Mouse (Mus musculus) lung, adult 2 months (tissue): ENCODE data around the gene 9430015G10Rik. TPM values are rescaled to one million over a fixed set of nuclear protein-coding genes. Genes with fewer than 3 reads are reported as not detected.

Experiments used
- DNase-seq: peaks from one replicate; pipeline ENCODE4 v3.0.0; 2022
- H3K4me1 ChIP-seq: fragments of 200-500 bp; 2 replicates; pipeline ENCODE4 v1.6.1; 2011; ENCODE audit warnings: low read length; ENCODE audit not compliant: control insufficient read depth, insufficient read depth
- H3K4me3 ChIP-seq: fragments of 200-500 bp; replicated peaks from 2 replicates; pipeline ENCODE3; 2011; ENCODE audit warnings: low read depth, mild to moderate bottlenecking, control low read depth, low read length; ENCODE audit errors: extremely low read depth
- CTCF ChIP-seq: fragments of 200-500 bp; IDR thresholded peaks from 2 replicates; pipeline ENCODE4 v1.5.1; 2011; ENCODE audit warnings: mild to moderate bottlenecking, low read length, control low read depth; ENCODE audit not compliant: insufficient read depth
- POLR2A ChIP-seq: fragments of 200-500 bp; IDR thresholded peaks from 2 replicates; pipeline ENCODE4 v1.6.1; 2011; ENCODE audit warnings: low read depth, mild to moderate bottlenecking, control low read depth, low read length, borderline replicate concordance; ENCODE audit errors: extremely low read depth
- WGBS: fragments of 180-500 bp; shearing (Covaris S2); methylation state at CpG from one replicate; pipeline ENCODE4 v1.1.7; 2018; 5-methylcytosine and 5-hydroxymethylcytosine counted together
- polyA plus RNA-seq: library from polyadenylated mRNA; depleted of rRNA; stranded (reverse); fragments of >200 nt; gene quantifications from 2 replicates; pipeline ENCODE4 v1.2.3, GENCODE M21; 2012; rRNA removed

Gene 9430015G10Rik
- polyA plus RNA-seq, 1 experiment, result 13.8 TPM

DNA sequence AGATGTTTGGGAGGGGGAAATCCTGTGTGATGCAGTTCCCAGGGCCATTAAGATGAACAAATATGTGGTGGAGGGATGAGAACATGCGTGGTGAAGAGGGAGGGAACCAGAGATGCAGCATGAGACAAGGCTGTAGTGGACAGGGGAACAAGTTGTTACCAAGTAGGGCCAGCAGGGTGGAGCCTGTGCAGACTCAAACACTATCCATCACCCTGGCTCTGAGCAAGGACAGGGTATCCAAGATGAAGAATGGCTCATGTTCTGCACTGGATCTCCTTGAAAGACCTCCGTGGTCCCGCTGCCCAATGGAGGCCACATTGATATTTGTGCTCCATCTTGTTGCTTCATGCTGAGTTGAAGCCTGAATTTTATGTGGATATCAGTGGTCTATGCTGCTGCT, 45.0 kb downstream of the 9430015G10Rik start:
- Histone ChIP-seq H3K4me1 (no peaks in the 10 kb centered on the region), H3K4me3 (no peak overlapping the region)
- DNase-seq, result no peak
- TF ChIP-seq CTCF (no peak), POLR2A (no peak)
- 92% methylated on average over 3 of the region's 3 CpGs for WGBS

DNA sequence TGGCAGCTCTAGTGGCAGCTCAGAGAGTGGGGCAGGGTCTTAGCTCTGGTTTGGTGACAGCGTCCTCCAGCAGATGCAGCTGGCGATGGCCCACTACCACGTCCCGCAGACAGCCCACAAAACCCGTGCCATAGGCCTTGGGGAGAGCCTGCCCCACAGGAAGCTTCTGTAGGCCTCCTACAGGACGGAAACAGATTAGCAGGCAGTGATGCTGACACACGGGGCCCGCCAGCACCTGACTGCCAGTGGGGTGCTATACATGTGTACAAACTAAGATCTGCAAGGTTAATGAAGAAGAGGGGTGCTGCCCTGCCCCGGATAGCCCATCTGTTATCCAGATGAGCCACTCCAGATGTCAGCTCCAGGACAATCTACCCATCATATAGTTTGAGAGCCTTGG, 56.7 kb downstream of the 9430015G10Rik start:
- Histone ChIP-seq H3K4me3 (no peak overlapping the region), H3K4me1 (no peaks in the 10 kb centered on the region)
- no peak for TF ChIP-seq POLR2A
- no peak for TF ChIP-seq CTCF
- 86% methylated on average over 9 of the region's 9 CpGs for WGBS
- DNase-seq, result no peak

DNA sequence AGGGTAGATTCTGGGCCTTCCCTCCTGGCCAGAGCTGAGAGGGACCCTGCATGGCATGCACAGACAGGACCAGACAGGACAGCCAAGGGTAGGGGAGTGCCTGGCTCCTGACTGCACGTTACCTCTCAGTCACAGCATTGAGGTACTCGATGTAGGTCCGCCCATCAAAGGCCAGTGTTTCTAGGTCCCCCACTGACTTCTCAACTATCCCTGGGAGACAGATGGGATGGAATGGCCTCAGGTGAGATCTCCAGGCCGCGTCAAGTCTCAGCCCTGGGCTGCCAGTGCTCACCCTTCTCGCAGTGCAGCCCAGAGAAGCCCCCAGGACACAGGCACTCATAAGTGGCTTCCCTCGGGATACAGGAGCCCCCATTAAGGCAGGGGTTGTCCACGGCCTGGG, 58.8 kb downstream of the 9430015G10Rik start:
- WGBS, result 89% methylated on average over 8 of the region's 8 CpGs
- no peak overlapping the region for H3K4me3 ChIP-seq

DNA sequence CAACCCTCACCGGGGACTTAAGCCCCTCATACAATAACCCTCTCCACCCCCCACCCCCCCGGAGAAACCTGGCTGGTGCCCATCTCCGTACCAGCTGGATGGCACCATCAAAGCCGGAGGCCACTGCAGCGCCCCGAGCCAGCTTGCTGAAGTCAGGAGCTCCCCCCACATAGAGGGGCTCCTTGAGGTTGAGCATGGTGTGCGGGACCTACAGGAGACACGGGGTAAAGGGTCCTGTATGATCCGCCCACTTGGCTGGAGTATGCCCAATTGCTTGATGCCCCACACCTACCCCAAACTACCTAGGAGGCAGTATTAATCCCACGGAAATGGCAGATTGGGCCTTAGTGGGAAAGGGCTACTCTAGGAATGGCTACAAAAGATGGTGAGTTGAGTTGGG, 59.3 kb downstream of the 9430015G10Rik start:
- Histone ChIP-seq H3K4me3 (no peak overlapping the region), H3K4me1 (no peaks in the 10 kb centered on the region)
- TF ChIP-seq POLR2A (no peak), CTCF (no peak)
- 94% methylated on average over 10 of the region's 10 CpGs for WGBS
- DNase-seq, result no peak

More for the DNA sequence above, 58.8 kb downstream of the 9430015G10Rik start:
- no peak for TF ChIP-seq POLR2A
- no peak for TF ChIP-seq CTCF
- DNase-seq, result no peak
- H3K4me1 ChIP-seq, result no peaks in the 10 kb centered on the region

DNA sequence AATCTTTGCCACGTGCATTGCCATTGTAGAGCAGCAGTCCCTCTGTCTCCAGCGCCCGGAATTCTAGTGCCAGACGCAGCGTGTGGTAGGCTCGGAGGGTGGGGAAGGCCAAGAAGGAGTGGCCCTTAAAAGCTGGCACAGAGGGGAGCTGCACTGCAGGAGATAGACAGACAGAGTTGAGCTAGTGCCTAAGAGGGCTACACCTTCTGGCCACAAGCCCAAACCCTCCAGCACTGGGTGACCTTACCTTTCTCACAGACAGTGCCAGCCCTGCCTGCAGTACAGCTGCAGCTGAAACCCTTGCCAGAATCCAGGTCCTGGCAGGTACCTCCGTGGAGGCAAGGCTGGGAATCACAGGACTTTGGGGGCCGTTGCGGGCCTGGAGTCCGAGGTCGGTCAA, 62.0 kb downstream of the 9430015G10Rik start:
- H3K4me1 ChIP-seq, result no peaks in the 10 kb centered on the region
- H3K4me3 ChIP-seq, result no peak overlapping the region
- 94% methylated on average over 11 of the region's 11 CpGs for WGBS
- TF ChIP-seq POLR2A, result no peak
- no peak for DNase-seq

Other genes starting within 250 kb of the 9430015G10Rik start
- 1.6 TPM in 2 replicates for gene Tas1r3, start 246.6 kb upstream of the 9430015G10Rik start, polyA plus RNA-seq
- gene Cptp, start 240.5 kb upstream of the 9430015G10Rik start, polyA plus RNA-seq, result 30.3 and 33.3 TPM in 2 replicates
- 26.7 and 27.3 TPM in 2 replicates for gene Ints11, start 240.4 kb upstream of the 9430015G10Rik start, polyA plus RNA-seq
- gene Pusl1, start 218.2 kb upstream of the 9430015G10Rik start, polyA plus RNA-seq, result 82.2 and 88.0 TPM in 2 replicates
- 48.3 and 50.7 TPM in 2 replicates for gene Acap3, start 218.2 kb upstream of the 9430015G10Rik start, polyA plus RNA-seq
- gene Ube2j2, start 166.2 kb upstream of the 9430015G10Rik start, polyA plus RNA-seq, result 62.0 and 65.4 TPM in 2 replicates
- gene C1qtnf12, start 147.7 kb upstream of the 9430015G10Rik start, polyA plus RNA-seq, result 22.1 and 23.1 TPM in 2 replicates
- 6.1 and 7.4 TPM in 2 replicates for gene B3galt6, start 117.3 kb upstream of the 9430015G10Rik start, polyA plus RNA-seq
- gene Sdf4, start 117.1 kb upstream of the 9430015G10Rik start, polyA plus RNA-seq, result 54.3 and 63.6 TPM in 2 replicates
- gene Tnfrsf4, start 96.1 kb upstream of the 9430015G10Rik start, polyA plus RNA-seq, result 5.4 and 7.3 TPM in 2 replicates
- gene Tnfrsf18, start 83.8 kb upstream of the 9430015G10Rik start, polyA plus RNA-seq, result 4.3 and 5.2 TPM in 2 replicates
- 5.8 and 7.2 TPM in 2 replicates for gene Ttll10, start 50.6 kb upstream of the 9430015G10Rik start, polyA plus RNA-seq
- gene Rnf223, start 20.5 kb downstream of the 9430015G10Rik start, polyA plus RNA-seq, result 0.32 and 2.7 TPM in 2 replicates
- gene Agrn, start 87.5 kb downstream of the 9430015G10Rik start, polyA plus RNA-seq, result 190 and 214 TPM in 2 replicates
- 8.1 and 12.2 TPM in 2 replicates for gene Isg15, start 90.8 kb downstream of the 9430015G10Rik start, polyA plus RNA-seq
- 4.6 and 5.1 TPM in 2 replicates for gene AW011738, start 93.3 kb downstream of the 9430015G10Rik start, polyA plus RNA-seq
- gene Perm1, start 105.9 kb downstream of the 9430015G10Rik start, polyA plus RNA-seq, result 2.0 and 6.0 TPM in 2 replicates
- gene Plekhn1, start 124.9 kb downstream of the 9430015G10Rik start, polyA plus RNA-seq, result 61.9 and 78.1 TPM in 2 replicates
- 44.1 and 54.6 TPM in 2 replicates for gene Noc2l, start 126.0 kb downstream of the 9430015G10Rik start, polyA plus RNA-seq
- 0.22 and 2.9 TPM in 2 replicates for gene Samd11, start 145.7 kb downstream of the 9430015G10Rik start, polyA plus RNA-seq
- not detected in 2 replicates for gene Vmn2r-ps159, start 221.1 kb downstream of the 9430015G10Rik start, polyA plus RNA-seq